In the genomic region with DNA sequence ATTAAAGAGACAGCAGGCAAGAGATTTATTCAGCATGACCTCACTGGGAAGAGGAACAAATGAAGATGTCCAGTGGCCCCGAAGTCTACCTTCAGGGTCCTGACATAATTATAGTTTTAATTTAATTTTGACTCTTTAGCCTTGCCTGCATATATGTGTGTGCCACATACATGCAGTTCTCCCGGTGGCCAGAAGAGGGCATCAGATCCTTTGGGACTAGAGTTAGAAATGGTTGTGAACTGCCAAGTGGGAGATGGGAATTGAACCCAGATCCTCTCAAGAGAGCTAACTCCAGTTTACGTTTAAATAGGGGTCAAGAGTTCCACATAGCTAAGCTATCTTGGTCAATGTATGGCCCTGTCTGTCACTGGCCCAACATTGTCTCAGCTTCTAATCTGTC, we compare ENCODE assay signal across 16 mouse cellular contexts. TPM values are rescaled to one million over a fixed set of nuclear protein-coding genes. Genes with fewer than 3 reads are reported as not detected.
DNase-seq lines count a peak whose midpoint lies in the region; ATAC-seq and TF ChIP-seq lines count a peak whose summit lies in the region.
"Had no signal": no experiment of that assay in that cellular context is flagged by ENCODE, and none has a peak within 500 bp of the region (broad histone marks: within the 10 kb centered on the region; RNA-seq: fewer than 3 reads in every experiment).

No protein-coding gene starts in this region.

- intact Hi-C loops in heart, adult 2 months (cut with DNase I) = no loop called here

- H3K4me2 ChIP-seq in heart, embryonic 12.5 days = no peak overlapping the region
- no peak overlapping the region for H3K4me2 ChIP-seq in lung, embryonic 14.5 days
- H3K4me2 ChIP-seq in liver, postnatal 0 days (ENCODE audit: low read depth, low read length) = no peak overlapping the region
- H3K4me2 ChIP-seq: embryonic facial prominence, embryonic 15.5 days; limb, embryonic 13.5 days had no signal

- peak; percentile 63 for TF ChIP-seq CTCF in heart, adult 2 months (IDR thresholded peaks at IDR 0.05)
- TF ChIP-seq CTCF in lung, embryonic 14.5 days (IDR thresholded peaks at IDR 0.05; ENCODE audit: low read depth) = peak; percentile 50; the same call in 1 of the 2 replicates
- TF ChIP-seq CTCF in liver, postnatal 0 days (IDR thresholded peaks at IDR 0.05; ENCODE audit: low read depth) = peak; percentile 56

- H3K27me3 ChIP-seq in heart, adult 2 months (ENCODE audit: control insufficient read depth, insufficient read depth, low read length) = no peaks in the 10 kb centered on the region
- H3K27me3 ChIP-seq in heart, embryonic 12.5 days (replicated peaks) = no peaks in the 10 kb centered on the region
- H3K27me3 ChIP-seq in lung, embryonic 14.5 days (ENCODE audit: insufficient read depth, low read length) = no peaks in the 10 kb centered on the region
- no peaks in the 10 kb centered on the region for H3K27me3 ChIP-seq in liver, postnatal 0 days (ENCODE audit: insufficient read depth, low read length)
- H3K27me3 ChIP-seq: embryonic facial prominence, embryonic 15.5 days; limb, embryonic 13.5 days; Patski had no signal

- no peak overlapping the region for H3K27ac ChIP-seq in heart, adult 2 months
- H3K27ac ChIP-seq in heart, embryonic 12.5 days (ENCODE audit: poor library complexity, severe bottlenecking) = no peak overlapping the region
- H3K27ac ChIP-seq in lung, embryonic 14.5 days (ENCODE audit: low read depth) = no peak overlapping the region
- H3K27ac ChIP-seq in liver, postnatal 0 days (ENCODE audit: low read depth) = no peak overlapping the region
- H3K27ac ChIP-seq: embryonic facial prominence, embryonic 15.5 days; limb, embryonic 13.5 days had no signal

- no peak overlapping the region for H3K4me3 ChIP-seq in heart, adult 2 months
- H3K4me3 ChIP-seq in heart, embryonic 12.5 days = no peak overlapping the region
- no peak overlapping the region for H3K4me3 ChIP-seq in lung, embryonic 14.5 days (ENCODE audit: low read depth, low read length)
- no peak overlapping the region for H3K4me3 ChIP-seq in liver, postnatal 0 days (ENCODE audit: low read depth, low read length)
- H3K4me3 ChIP-seq: embryonic facial prominence, embryonic 15.5 days; limb, embryonic 13.5 days had no signal

- TF ChIP-seq EP300 in heart, adult 2 months (IDR thresholded peaks at IDR 0.05; ENCODE audit: insufficient read depth, low read depth, low read length) = no peak
- TF ChIP-seq EP300 in liver, postnatal 0 days (IDR thresholded peaks at IDR 0.05; ENCODE audit: low read depth) = no peak

- H3K9ac ChIP-seq in heart, adult 2 months (ENCODE audit: low read depth, low read length) = no peak overlapping the region
- H3K9ac ChIP-seq in heart, embryonic 12.5 days = no peak overlapping the region
- no peak overlapping the region for H3K9ac ChIP-seq in lung, embryonic 14.5 days
- no peak overlapping the region for H3K9ac ChIP-seq in liver, postnatal 0 days (replicated peaks)
- H3K9ac ChIP-seq: embryonic facial prominence, embryonic 15.5 days; limb, embryonic 13.5 days had no signal

- peaks cover 7% of the 10 kb centered on the region for H3K4me1 ChIP-seq in heart, adult 2 months (ENCODE audit: control insufficient read depth, insufficient read depth, low read length)
- peaks cover 16% of the 10 kb centered on the region; the same call in 1 of the 2 replicates for H3K4me1 ChIP-seq in heart, embryonic 12.5 days (replicated peaks)
- H3K4me1 ChIP-seq in lung, embryonic 14.5 days (ENCODE audit: insufficient read depth) = peaks cover 6% of the 10 kb centered on the region
- H3K4me1 ChIP-seq in liver, postnatal 0 days (ENCODE audit: insufficient read depth) = peaks cover 20% of the 10 kb centered on the region

- 83% methylated on average over 3 of the region's 3 CpGs for WGBS in heart, adult 2 months
- 68% methylated on average over 3 of the region's 3 CpGs for WGBS in heart, embryonic 12.5 days
- 82% methylated on average over 3 of the region's 3 CpGs for WGBS in lung, embryonic 14.5 days
- 70% methylated on average over 3 of the region's 3 CpGs for WGBS in liver, postnatal 0 days (ENCODE audit: insufficient replicate concordance)

- H3K36me3 ChIP-seq in heart, adult 2 months (ENCODE audit: control insufficient read depth, insufficient read depth, low read length) = no peaks in the 10 kb centered on the region
- no peaks in the 10 kb centered on the region for H3K36me3 ChIP-seq in heart, embryonic 12.5 days
- no peaks in the 10 kb centered on the region for H3K36me3 ChIP-seq in lung, embryonic 14.5 days (ENCODE audit: insufficient read depth)
- no peaks in the 10 kb centered on the region for H3K36me3 ChIP-seq in liver, postnatal 0 days (replicated peaks; ENCODE audit: insufficient read depth, low read length)
- H3K36me3 ChIP-seq: embryonic facial prominence, embryonic 15.5 days; limb, embryonic 13.5 days had no signal

- no peaks in the 10 kb centered on the region for H3K79me2 ChIP-seq in heart, adult 2 months (replicated peaks; ENCODE audit: control insufficient read depth, insufficient read depth, low read length)

- DNase-seq in heart, adult 2 months = no peak
- DNase-seq in lung, embryonic 14.5 days = no peak
- DNase-seq in lung, postnatal 4 days = no peak
- DNase-seq in ES-CJ7 (ENCODE audit: low read depth, low spot score) = peak; percentile 35
- DNase-seq in liver, postnatal 0 days = no peak
- DNase-seq in cerebellum, postnatal 10 days = no peak
- no peak for DNase-seq in adipocyte (ENCODE audit: low spot score)
- DNase-seq: adrenal gland, adult 8-10 months; cerebellum, postnatal 36 days; kidney, postnatal 25 days; right cerebral cortex, postnatal 25 days had no signal

- TF ChIP-seq POLR2A in heart, adult 2 months (IDR thresholded peaks at IDR 0.05; ENCODE audit: insufficient read depth, low read depth, low read length) = no peak

- H3K9me3 ChIP-seq in heart, embryonic 12.5 days (replicated peaks) = peaks cover 7% of the 10 kb centered on the region; the same call in 1 of the 2 replicates
- H3K9me3 ChIP-seq in lung, embryonic 14.5 days (ENCODE audit: low read depth, low read length) = 0 out of 2 replicates have a peak, but pooled peaks cover 3% of the 10 kb centered on the region
- no peaks in the 10 kb centered on the region for H3K9me3 ChIP-seq in liver, postnatal 0 days (ENCODE audit: low read length)

- no peak for ATAC-seq in heart, embryonic 12.5 days (ENCODE audit: insufficient number of reproducible peaks, low FRiP score)
- ATAC-seq in lung, embryonic 14.5 days (ENCODE audit: insufficient read depth) = no peak
- ATAC-seq in liver, postnatal 0 days = no peak
- ATAC-seq: Patski had no signal

RNA-seq across cellular contexts. Expression of a gene that starts 5.6 kb away (rescaled TPM):
- total RNA-seq in heart, adult 2 months (2021) = 100 to 1,000 TPM; 129 to 152 TPM
- polyA plus RNA-seq in heart, adult 2 months (2012; rRNA removed) = 240 and 258 TPM in 2 replicates
- polyA plus RNA-seq in heart, embryonic 12.5 days (2016; fragmentation: Nextera tagmentation; extraction: Ambion mirVana) = 127 and 133 TPM in 2 replicates
- polyA plus RNA-seq in lung, embryonic 14.5 days (2014; fragmentation: Nextera tagmentation; extraction: Ambion mirVana) = 128 and 145 TPM in 2 replicates
- polyA plus RNA-seq in liver, postnatal 0 days (2015; fragmentation: Nextera tagmentation; extraction: Ambion mirVana) = 51.1 and 53.0 TPM in 2 replicates

RNA-seq across cellular contexts. Expression of a gene that starts 26.5 kb away (rescaled TPM):
- total RNA-seq in heart, adult 2 months (2021) = 10 to 100 TPM; 24.2 to 27.6 TPM
- 33.7 and 34.9 TPM in 2 replicates for polyA plus RNA-seq in heart, adult 2 months (2012; rRNA removed)
- polyA plus RNA-seq in heart, embryonic 12.5 days (2016; fragmentation: Nextera tagmentation; extraction: Ambion mirVana) = 19.1 and 19.3 TPM in 2 replicates
- polyA plus RNA-seq in lung, embryonic 14.5 days (2014; fragmentation: Nextera tagmentation; extraction: Ambion mirVana) = 17.0 and 19.3 TPM in 2 replicates
- polyA plus RNA-seq in liver, postnatal 0 days (2015; fragmentation: Nextera tagmentation; extraction: Ambion mirVana) = 2.1 and 2.5 TPM in 2 replicates

RNA-seq across cellular contexts. Expression of a gene that starts 59.8 kb away (rescaled TPM):
- not detected for total RNA-seq in heart, adult 2 months (2021)
- 0.08 and 0.12 TPM in 2 replicates for polyA plus RNA-seq in heart, adult 2 months (2012; rRNA removed)
- 0.26 and 0.46 TPM in 2 replicates for polyA plus RNA-seq in heart, embryonic 12.5 days (2016; fragmentation: Nextera tagmentation; extraction: Ambion mirVana)
- polyA plus RNA-seq in lung, embryonic 14.5 days (2014; fragmentation: Nextera tagmentation; extraction: Ambion mirVana) = 0.18 and 0.42 TPM in 2 replicates
- polyA plus RNA-seq in liver, postnatal 0 days (2015; fragmentation: Nextera tagmentation; extraction: Ambion mirVana) = 0.16 and 0.19 TPM in 2 replicates
- polyA plus RNA-seq: C2C12 had no signal
